Mouse (Mus musculus): ENCODE results near the gene Map3k20. TPM values are rescaled to one million over a fixed set of nuclear protein-coding genes. Genes with fewer than 3 reads are reported as not detected.
A peak's percentile ranks its signal among the peaks of the same experiment; 100 is the strongest.

Gene Map3k20
- polyA plus RNA-seq, 1 experiment from 2014 or later, result 3.8 TPM

GRCm38 (mm10) chr2:72326491-72326890 is 41.1 kb downstream of the Map3k20 start:
- H3K4me3 ChIP-seq (replicated peaks), result no peak overlapping the region
- H3K27me3 ChIP-seq (replicated peaks), result no peaks in the 10 kb centered on the region
- H3K4me1 ChIP-seq, result peaks cover 21% of the 10 kb centered on the region
- H3K36me3 ChIP-seq, result no peaks in the 10 kb centered on the region
- WGBS, result 23% methylated on average over 6 of the region's 6 CpGs
- peak overlapping the region; percentile 19 for H3K4me2 ChIP-seq
- no peaks in the 10 kb centered on the region for H3K9me3 ChIP-seq (replicated peaks)
- no peak overlapping the region for H3K9ac ChIP-seq (replicated peaks)
- no peak overlapping the region for H3K27ac ChIP-seq (replicated peaks)
- ATAC-seq (ENCODE audit: low FRiP score), result peak; percentile 63

GRCm38 (mm10) chr2:72328435-72328834 is 43.0 kb downstream of the Map3k20 start:
- no peak for ATAC-seq (ENCODE audit: low FRiP score)
- Histone ChIP-seq H3K36me3 (no peaks in the 10 kb centered on the region), H3K4me3 (replicated peaks) (no peak overlapping the region), H3K9me3 (replicated peaks) (no peaks in the 10 kb centered on the region), H3K9ac (replicated peaks) (no peak overlapping the region), H3K27ac (replicated peaks) (no peak overlapping the region), H3K4me1 (peaks cover 18% of the 10 kb centered on the region), H3K4me2 (no peak overlapping the region), H3K27me3 (replicated peaks) (no peaks in the 10 kb centered on the region)
- 70% methylated on average over 3 of the region's 3 CpGs for WGBS

- Histone ChIP-seq H3K9me3 (replicated peaks) (no peaks in the 10 kb centered on the region), H3K27ac (replicated peaks) (no peak overlapping the region), H3K36me3 (no peaks in the 10 kb centered on the region), H3K4me3 (replicated peaks) (no peak overlapping the region), H3K4me2 (no peak overlapping the region), H3K9ac (replicated peaks) (no peak overlapping the region), H3K4me1 (peaks cover 10% of the 10 kb centered on the region), H3K27me3 (replicated peaks) (no peaks in the 10 kb centered on the region)
- WGBS, result 87% methylated on average over 12 of the region's 12 CpGs
- ATAC-seq (ENCODE audit: low FRiP score), result no peak
These were observed 45.6 kb downstream of the Map3k20 start for GRCm38 (mm10) chr2:72330955-72331481.

- Histone ChIP-seq H3K9ac (replicated peaks) (no peak overlapping the region), H3K4me1 (0 out of 2 replicates have a peak, but pooled peaks cover 3% of the 10 kb centered on the region), H3K27ac (replicated peaks) (no peak overlapping the region), H3K27me3 (replicated peaks) (no peaks in the 10 kb centered on the region), H3K4me2 (no peak overlapping the region), H3K9me3 (replicated peaks) (no peaks in the 10 kb centered on the region), H3K36me3 (no peaks in the 10 kb centered on the region), H3K4me3 (replicated peaks) (no peak overlapping the region)
- WGBS, result 77% methylated on average over 4 of the region's 4 CpGs
- ATAC-seq (ENCODE audit: low FRiP score), result no peak
These were observed 46.6 kb downstream of the Map3k20 start for GRCm38 (mm10) chr2:72332067-72332466.

GRCm38 (mm10) chr2:72333210-72333609 is 47.8 kb downstream of the Map3k20 start:
- WGBS, result 86% methylated on average over 3 of the region's 3 CpGs
- H3K9ac ChIP-seq (replicated peaks), result no peak overlapping the region
- H3K4me3 ChIP-seq (replicated peaks), result no peak overlapping the region
- ATAC-seq (ENCODE audit: low FRiP score), result no peak
- no peaks in the 10 kb centered on the region for H3K9me3 ChIP-seq (replicated peaks)
- H3K4me2 ChIP-seq, result no peak overlapping the region
- H3K4me1 ChIP-seq, result no peaks in the 10 kb centered on the region
- H3K27me3 ChIP-seq (replicated peaks), result no peaks in the 10 kb centered on the region
- H3K27ac ChIP-seq (replicated peaks), result no peak overlapping the region
- no peaks in the 10 kb centered on the region for H3K36me3 ChIP-seq

- no peaks in the 10 kb centered on the region for H3K27me3 ChIP-seq (replicated peaks)
- H3K9ac ChIP-seq (replicated peaks), result no peak overlapping the region
- no peak for ATAC-seq (ENCODE audit: low FRiP score)
- no peaks in the 10 kb centered on the region for H3K4me1 ChIP-seq
- no peak overlapping the region for H3K4me3 ChIP-seq (replicated peaks)
- no peak overlapping the region for H3K27ac ChIP-seq (replicated peaks)
- H3K9me3 ChIP-seq (replicated peaks), result no peaks in the 10 kb centered on the region
- WGBS, result 91% methylated on average over 3 of the region's 3 CpGs
- H3K36me3 ChIP-seq, result no peaks in the 10 kb centered on the region
- no peak overlapping the region for H3K4me2 ChIP-seq
These were observed 51.4 kb downstream of the Map3k20 start for GRCm38 (mm10) chr2:72336840-72337239.

- H3K27ac ChIP-seq (replicated peaks), result no peak overlapping the region
- no peaks in the 10 kb centered on the region for H3K9me3 ChIP-seq (replicated peaks)
- no peaks in the 10 kb centered on the region for H3K36me3 ChIP-seq
- H3K9ac ChIP-seq (replicated peaks), result no peak overlapping the region
- no peaks in the 10 kb centered on the region for H3K27me3 ChIP-seq (replicated peaks)
- H3K4me2 ChIP-seq, result no peak overlapping the region
- H3K4me1 ChIP-seq, result 0 out of 2 replicates have a peak, but pooled peaks cover 3% of the 10 kb centered on the region
- no peak for ATAC-seq (ENCODE audit: low FRiP score)
- WGBS, result 84% methylated on average over 3 of the region's 3 CpGs
- H3K4me3 ChIP-seq (replicated peaks), result no peak overlapping the region
These were observed 59.8 kb downstream of the Map3k20 start for GRCm38 (mm10) chr2:72345281-72345680.

- Histone ChIP-seq H3K27ac (replicated peaks) (no peak overlapping the region), H3K4me2 (no peak overlapping the region), H3K9ac (replicated peaks) (no peak overlapping the region), H3K36me3 (no peaks in the 10 kb centered on the region), H3K9me3 (replicated peaks) (no peaks in the 10 kb centered on the region), H3K4me3 (replicated peaks) (no peak overlapping the region), H3K4me1 (0 out of 2 replicates have a peak, but pooled peaks cover 3% of the 10 kb centered on the region), H3K27me3 (replicated peaks) (no peaks in the 10 kb centered on the region)
- 92% methylated on average over 5 of the region's 5 CpGs for WGBS
- ATAC-seq (ENCODE audit: low FRiP score), result no peak
These were observed 65.9 kb downstream of the Map3k20 start for GRCm38 (mm10) chr2:72351329-72351728.

- Histone ChIP-seq H3K36me3 (no peaks in the 10 kb centered on the region), H3K9ac (replicated peaks) (no peak overlapping the region), H3K9me3 (replicated peaks) (no peaks in the 10 kb centered on the region), H3K4me3 (replicated peaks) (no peak overlapping the region), H3K4me1 (0 out of 2 replicates have a peak, but pooled peaks cover 3% of the 10 kb centered on the region), H3K27ac (replicated peaks) (no peak overlapping the region), H3K4me2 (no peak overlapping the region), H3K27me3 (replicated peaks) (no peaks in the 10 kb centered on the region)
- ATAC-seq (ENCODE audit: low FRiP score), result no peak
- 95% methylated on average over 8 of the region's 8 CpGs for WGBS
These were observed 66.3 kb downstream of the Map3k20 start for GRCm38 (mm10) chr2:72351776-72352175.

GRCm38 (mm10) chr2:72352756-72353155 is 67.3 kb downstream of the Map3k20 start:
- 0 out of 2 replicates have a peak, but pooled peaks cover 3% of the 10 kb centered on the region for H3K4me1 ChIP-seq
- H3K4me2 ChIP-seq, result no peak overlapping the region
- no peaks in the 10 kb centered on the region for H3K9me3 ChIP-seq (replicated peaks)
- H3K27me3 ChIP-seq (replicated peaks), result no peaks in the 10 kb centered on the region
- no peak overlapping the region for H3K4me3 ChIP-seq (replicated peaks)
- H3K9ac ChIP-seq (replicated peaks), result no peak overlapping the region
- H3K27ac ChIP-seq (replicated peaks), result no peak overlapping the region
- ATAC-seq (ENCODE audit: low FRiP score), result no peak
- no peaks in the 10 kb centered on the region for H3K36me3 ChIP-seq

GRCm38 (mm10) chr2:72356471-72356870 is 71.0 kb downstream of the Map3k20 start:
- Histone ChIP-seq H3K4me2 (no peak overlapping the region), H3K27me3 (replicated peaks) (no peaks in the 10 kb centered on the region), H3K4me1 (no peaks in the 10 kb centered on the region), H3K9ac (replicated peaks) (no peak overlapping the region), H3K9me3 (replicated peaks) (no peaks in the 10 kb centered on the region), H3K36me3 (no peaks in the 10 kb centered on the region), H3K4me3 (replicated peaks) (no peak overlapping the region), H3K27ac (replicated peaks) (no peak overlapping the region)
- no peak for ATAC-seq (ENCODE audit: low FRiP score)
- 91% methylated on average over 10 of the region's 10 CpGs for WGBS

GRCm38 (mm10) chr2:72361572-72361971 is 76.1 kb downstream of the Map3k20 start:
- Histone ChIP-seq H3K27me3 (replicated peaks) (no peaks in the 10 kb centered on the region), H3K4me2 (no peak overlapping the region), H3K27ac (replicated peaks) (no peak overlapping the region), H3K36me3 (no peaks in the 10 kb centered on the region), H3K4me1 (no peaks in the 10 kb centered on the region), H3K9me3 (replicated peaks) (no peaks in the 10 kb centered on the region), H3K9ac (replicated peaks) (no peak overlapping the region), H3K4me3 (replicated peaks) (no peak overlapping the region)
- ATAC-seq (ENCODE audit: low FRiP score), result no peak
- 72% methylated on average over 3 of the region's 3 CpGs for WGBS

GRCm38 (mm10) chr2:72363449-72363848 is 78.0 kb downstream of the Map3k20 start:
- 97% methylated on average over 1 of the region's 1 CpGs for WGBS
- no peak overlapping the region for H3K4me2 ChIP-seq
- H3K27ac ChIP-seq (replicated peaks), result no peak overlapping the region
- no peak overlapping the region for H3K9ac ChIP-seq (replicated peaks)
- H3K4me3 ChIP-seq (replicated peaks), result no peak overlapping the region
- no peaks in the 10 kb centered on the region for H3K9me3 ChIP-seq (replicated peaks)
- no peak for ATAC-seq (ENCODE audit: low FRiP score)
- no peaks in the 10 kb centered on the region for H3K27me3 ChIP-seq (replicated peaks)
- no peaks in the 10 kb centered on the region for H3K4me1 ChIP-seq
- no peaks in the 10 kb centered on the region for H3K36me3 ChIP-seq

Measured in neural tube, embryonic 15.5 days (tissue).